Mouse (Mus musculus): ENCODE results near the gene Olfr1269. TPM values are rescaled to one million over a fixed set of nuclear protein-coding genes. Genes with fewer than 3 reads are reported as not detected.

Olfr1269 gene
- polyA plus RNA-seq (2014; fragmentation: Nextera tagmentation; extraction: Ambion mirVana), result not detected in 2 replicates

DNA sequence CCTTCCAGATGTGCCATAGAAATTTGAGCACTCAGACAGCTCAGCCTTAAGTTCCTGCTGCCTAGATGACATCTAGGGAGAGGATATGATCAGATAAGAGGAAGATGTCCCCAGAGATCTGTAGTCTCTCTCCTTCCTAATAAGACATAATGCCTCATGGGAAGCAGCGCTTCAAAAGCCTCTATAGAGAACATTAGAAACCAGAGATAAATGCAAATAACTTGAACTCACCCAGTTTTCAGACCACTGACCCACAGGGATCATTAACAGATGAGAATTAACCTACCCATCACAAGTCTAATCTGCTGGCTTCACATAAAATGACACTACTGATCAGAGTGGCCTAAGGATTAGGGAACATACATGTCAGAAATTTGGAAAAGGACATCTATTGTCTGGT lies at the start of gene Olfr1269:
Gene Olfr1269 (minus strand): TSS at position 101 of the 400 bp plus-strand sequence.
- H3K36me3 ChIP-seq (replicated peaks; ENCODE audit: control insufficient read depth, insufficient read depth, low read depth, low read length), result no peaks in the 10 kb centered on the region
- H3K27ac ChIP-seq (replicated peaks; ENCODE audit: low read depth, low read length), result no peak within 1 kb of the TSS
- H3K9me3 ChIP-seq (replicated peaks; ENCODE audit: control insufficient read depth, low read length), result no peaks in the 10 kb centered on the region
- H3K9ac ChIP-seq (replicated peaks; ENCODE audit: low read length), result no peak within 1 kb of the TSS
- 81% methylated on average over 1 of the region's 1 CpGs for WGBS
- H3K4me2 ChIP-seq (ENCODE audit: low read depth, low read length), result no peak within 1 kb of the TSS
- no peak within 1 kb of the TSS for H3K4me3 ChIP-seq (ENCODE audit: low read depth, low read length)
- no peaks in the 10 kb centered on the region for H3K4me1 ChIP-seq (ENCODE audit: control insufficient read depth, insufficient read depth, low read length)
- H3K27me3 ChIP-seq (ENCODE audit: control insufficient read depth, insufficient read depth, low read length), result no peaks in the 10 kb centered on the region
- DNase-seq (ENCODE audit: low spot score), result no peak
- no peak for ATAC-seq (replicated peaks; ENCODE audit: insufficient number of reproducible peaks, low FRiP score, low TSS enrichment, low read depth)

DNA sequence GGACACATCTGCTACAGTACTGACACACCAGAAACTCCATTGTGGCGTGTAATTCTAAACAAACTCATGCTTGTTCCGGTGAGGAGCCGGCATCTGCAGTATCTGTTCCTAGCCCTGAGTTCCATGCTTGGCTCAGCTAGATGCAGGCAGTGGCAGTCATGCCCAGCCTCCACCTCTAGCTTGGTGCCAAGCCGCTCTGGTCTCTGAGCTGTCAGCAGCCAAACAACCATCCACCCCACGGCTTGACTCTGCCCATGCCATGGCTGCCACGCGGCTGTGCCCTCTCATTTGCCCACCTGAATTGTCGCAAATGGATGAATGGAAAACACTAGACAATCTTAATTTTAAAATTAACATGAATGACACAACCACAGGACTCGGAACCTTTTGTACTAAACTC lies 32.7 kb upstream of the Olfr1269 start:
- WGBS, result 94% methylated on average over 9 of the region's 9 CpGs
- DNase-seq (ENCODE audit: low spot score) (no peak), ATAC-seq (replicated peaks; ENCODE audit: insufficient number of reproducible peaks, low FRiP score, low TSS enrichment, low read depth) (no peak)
- H3K9ac ChIP-seq (replicated peaks; ENCODE audit: low read length), result no peak overlapping the region
- H3K36me3 ChIP-seq (replicated peaks; ENCODE audit: control insufficient read depth, insufficient read depth, low read depth, low read length), result no peaks in the 10 kb centered on the region
- H3K4me1 ChIP-seq (ENCODE audit: control insufficient read depth, insufficient read depth, low read length), result no peaks in the 10 kb centered on the region
- no peak overlapping the region for H3K4me3 ChIP-seq (ENCODE audit: low read depth, low read length)
- H3K27me3 ChIP-seq (ENCODE audit: control insufficient read depth, insufficient read depth, low read length), result no peaks in the 10 kb centered on the region
- no peak overlapping the region for H3K27ac ChIP-seq (replicated peaks; ENCODE audit: low read depth, low read length)
- H3K9me3 ChIP-seq (replicated peaks; ENCODE audit: control insufficient read depth, low read length), result no peaks in the 10 kb centered on the region
- H3K4me2 ChIP-seq (ENCODE audit: low read depth, low read length), result no peak overlapping the region

DNA sequence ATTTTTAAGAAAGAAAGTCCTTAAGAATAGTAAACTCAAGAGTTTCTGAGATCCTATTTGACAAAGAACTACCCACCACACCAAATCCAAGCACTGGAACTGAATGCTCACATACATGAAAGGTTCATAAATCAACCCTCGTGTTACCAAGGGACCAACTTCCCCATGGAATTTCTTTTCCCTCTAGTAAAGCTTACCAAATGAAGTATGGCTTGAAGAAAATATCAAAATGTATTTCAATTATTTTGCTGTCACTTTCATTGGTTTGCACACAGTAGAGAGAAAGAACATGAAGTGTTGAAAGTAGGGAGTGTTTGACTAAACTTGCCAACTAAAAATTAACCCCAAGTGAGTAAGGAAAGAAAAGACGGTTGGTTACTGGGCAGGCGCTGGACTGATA lies 31.8 kb upstream of the Olfr1269 start, which contains the start of gene Olfr1270:
Gene Olfr1270 (minus strand): TSS at position 101 of the 400 bp plus-strand sequence.
- H3K9me3 ChIP-seq (replicated peaks; ENCODE audit: control insufficient read depth, low read length), result no peaks in the 10 kb centered on the region
- no peaks in the 10 kb centered on the region for H3K36me3 ChIP-seq (replicated peaks; ENCODE audit: control insufficient read depth, insufficient read depth, low read depth, low read length)
- no peak within 1 kb of the TSS for H3K4me3 ChIP-seq (ENCODE audit: low read depth, low read length)
- no peaks in the 10 kb centered on the region for H3K4me1 ChIP-seq (ENCODE audit: control insufficient read depth, insufficient read depth, low read length)
- no peaks in the 10 kb centered on the region for H3K27me3 ChIP-seq (ENCODE audit: control insufficient read depth, insufficient read depth, low read length)
- DNase-seq (ENCODE audit: low spot score), result no peak
- no peak within 1 kb of the TSS for H3K9ac ChIP-seq (replicated peaks; ENCODE audit: low read length)
- no peak for ATAC-seq (replicated peaks; ENCODE audit: insufficient number of reproducible peaks, low FRiP score, low TSS enrichment, low read depth)
- 86% methylated on average over 3 of the region's 3 CpGs for WGBS
- no peak within 1 kb of the TSS for H3K4me2 ChIP-seq (ENCODE audit: low read depth, low read length)
- no peak within 1 kb of the TSS for H3K27ac ChIP-seq (replicated peaks; ENCODE audit: low read depth, low read length)

DNA sequence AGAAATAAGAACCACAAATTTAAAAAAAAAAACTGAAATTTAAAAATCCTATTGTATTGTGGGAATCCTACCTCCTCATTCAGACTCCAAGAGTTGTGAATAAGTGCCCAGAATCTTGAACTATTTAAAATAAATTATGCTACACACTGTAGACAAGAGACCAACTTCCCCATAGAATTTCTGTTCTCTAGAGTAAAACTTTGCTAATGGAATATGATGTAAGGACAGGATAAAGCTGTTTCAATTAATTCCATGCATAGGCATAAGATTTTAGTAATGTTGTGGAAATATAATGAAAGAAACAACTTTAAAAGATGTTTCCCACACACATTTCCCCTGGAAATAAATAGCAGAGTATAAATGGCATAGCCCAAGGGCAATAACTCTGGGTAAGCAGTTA lies 21.0 kb upstream of the Olfr1269 start, which contains the start of gene Olfr32:
Gene Olfr32 (minus strand): TSS at position 101 of the 400 bp plus-strand sequence.
- ATAC-seq (replicated peaks; ENCODE audit: insufficient number of reproducible peaks, low FRiP score, low TSS enrichment, low read depth), result no peak
- Histone ChIP-seq H3K4me3 (ENCODE audit: low read depth, low read length) (no peak within 1 kb of the TSS), H3K36me3 (replicated peaks; ENCODE audit: control insufficient read depth, insufficient read depth, low read depth, low read length) (no peaks in the 10 kb centered on the region), H3K27me3 (ENCODE audit: control insufficient read depth, insufficient read depth, low read length) (no peaks in the 10 kb centered on the region), H3K27ac (replicated peaks; ENCODE audit: low read depth, low read length) (no peak within 1 kb of the TSS), H3K4me2 (ENCODE audit: low read depth, low read length) (no peak within 1 kb of the TSS), H3K4me1 (ENCODE audit: control insufficient read depth, insufficient read depth, low read length) (no peaks in the 10 kb centered on the region), H3K9me3 (replicated peaks; ENCODE audit: control insufficient read depth, low read length) (no peaks in the 10 kb centered on the region), H3K9ac (replicated peaks; ENCODE audit: low read length) (no peak within 1 kb of the TSS)
- DNase-seq (ENCODE audit: low spot score), result no peak

DNA sequence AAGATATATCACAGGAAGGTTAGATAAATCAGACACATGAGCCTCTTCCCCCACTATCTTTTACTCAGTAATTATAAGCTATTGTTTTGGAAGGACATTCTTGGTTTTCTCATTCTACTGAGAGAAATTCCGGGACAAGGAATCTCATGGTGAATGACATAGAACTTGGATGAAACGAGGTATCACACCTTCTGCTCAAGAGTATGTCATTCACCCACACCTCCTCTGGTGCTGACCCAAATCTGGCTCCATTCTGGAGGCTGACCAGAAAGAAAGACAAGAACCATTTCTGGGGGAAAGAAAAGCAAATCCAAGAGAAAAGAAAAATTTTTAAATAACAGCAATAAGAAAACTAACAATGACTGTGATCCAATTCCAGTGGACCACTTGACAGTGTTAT lies 51.1 kb downstream of the Olfr1269 start:
- H3K4me3 ChIP-seq (ENCODE audit: low read depth, low read length), result no peak overlapping the region
- no peak for ATAC-seq (replicated peaks; ENCODE audit: insufficient number of reproducible peaks, low FRiP score, low TSS enrichment, low read depth)
- H3K9ac ChIP-seq (replicated peaks; ENCODE audit: low read length), result no peak overlapping the region
- no peaks in the 10 kb centered on the region for H3K9me3 ChIP-seq (replicated peaks; ENCODE audit: control insufficient read depth, low read length)
- no peak overlapping the region for H3K27ac ChIP-seq (replicated peaks; ENCODE audit: low read depth, low read length)
- no peaks in the 10 kb centered on the region for H3K36me3 ChIP-seq (replicated peaks; ENCODE audit: control insufficient read depth, insufficient read depth, low read depth, low read length)
- 72% methylated on average over 2 of the region's 2 CpGs for WGBS
- no peak overlapping the region for H3K4me2 ChIP-seq (ENCODE audit: low read depth, low read length)
- no peak for DNase-seq (ENCODE audit: low spot score)
- H3K4me1 ChIP-seq (ENCODE audit: control insufficient read depth, insufficient read depth, low read length), result no peaks in the 10 kb centered on the region
- no peaks in the 10 kb centered on the region for H3K27me3 ChIP-seq (ENCODE audit: control insufficient read depth, insufficient read depth, low read length)

Other genes with a start within 250 kb of the Olfr1269 start
- not detected in 2 replicates for gene Olfr1257, start 243.0 kb downstream of the Olfr1269 start, polyA plus RNA-seq (2014; fragmentation: Nextera tagmentation; extraction: Ambion mirVana)
- gene Olfr1258, start 194.1 kb downstream of the Olfr1269 start, polyA plus RNA-seq (2014; fragmentation: Nextera tagmentation; extraction: Ambion mirVana), result not detected in 2 replicates
- gene Olfr1259, start 172.7 kb downstream of the Olfr1269 start, polyA plus RNA-seq (2014; fragmentation: Nextera tagmentation; extraction: Ambion mirVana), result not detected in 2 replicates
- not detected in 2 replicates for gene Olfr1260, start 147.1 kb downstream of the Olfr1269 start, polyA plus RNA-seq (2014; fragmentation: Nextera tagmentation; extraction: Ambion mirVana)
- gene Olfr1261, start 130.2 kb downstream of the Olfr1269 start, polyA plus RNA-seq (2014; fragmentation: Nextera tagmentation; extraction: Ambion mirVana), result not detected in 2 replicates
- not detected in 2 replicates for gene Olfr1262, start 121.3 kb downstream of the Olfr1269 start, polyA plus RNA-seq (2014; fragmentation: Nextera tagmentation; extraction: Ambion mirVana)
- not detected in 2 replicates for gene Olfr1263, start 109.3 kb downstream of the Olfr1269 start, polyA plus RNA-seq (2014; fragmentation: Nextera tagmentation; extraction: Ambion mirVana)
- not detected in 2 replicates for gene Olfr1264, start 95.8 kb downstream of the Olfr1269 start, polyA plus RNA-seq (2014; fragmentation: Nextera tagmentation; extraction: Ambion mirVana)
- not detected in 2 replicates for gene Olfr1265, start 86.1 kb downstream of the Olfr1269 start, polyA plus RNA-seq (2014; fragmentation: Nextera tagmentation; extraction: Ambion mirVana)
- gene Olfr140, start 57.8 kb downstream of the Olfr1269 start, polyA plus RNA-seq (2014; fragmentation: Nextera tagmentation; extraction: Ambion mirVana), result not detected in 2 replicates
- 0.08 TPM in 1 of 2 replicates, not detected in the other for gene Olfr32, start 20.9 kb upstream of the Olfr1269 start, polyA plus RNA-seq (2014; fragmentation: Nextera tagmentation; extraction: Ambion mirVana)
- 0.07 TPM in 1 of 2 replicates, not detected in the other for gene Olfr1270, start 31.7 kb upstream of the Olfr1269 start, polyA plus RNA-seq (2014; fragmentation: Nextera tagmentation; extraction: Ambion mirVana)
- gene Olfr1506, start 103.1 kb upstream of the Olfr1269 start, polyA plus RNA-seq (2014; fragmentation: Nextera tagmentation; extraction: Ambion mirVana), result not detected in 2 replicates
- not detected in 2 replicates for gene Olfr142, start 136.2 kb upstream of the Olfr1269 start, polyA plus RNA-seq (2014; fragmentation: Nextera tagmentation; extraction: Ambion mirVana)
- not detected in 2 replicates for gene Olfr1271, start 149.6 kb upstream of the Olfr1269 start, polyA plus RNA-seq (2014; fragmentation: Nextera tagmentation; extraction: Ambion mirVana)
- not detected in 2 replicates for gene Olfr1272, start 171.4 kb upstream of the Olfr1269 start, polyA plus RNA-seq (2014; fragmentation: Nextera tagmentation; extraction: Ambion mirVana)
- gene Gm13769, start 200.8 kb upstream of the Olfr1269 start, polyA plus RNA-seq (2014; fragmentation: Nextera tagmentation; extraction: Ambion mirVana), result not detected in 2 replicates

Data from embryonic facial prominence, embryonic 11.5 days (tissue).